Mouse (Mus musculus): ENCODE measurements around the gene Tle1. TPM values are rescaled to one million over a fixed set of nuclear protein-coding genes. Genes with fewer than 3 reads are reported as not detected.

Gene Tle1
- total RNA-seq, 2 experiments from 2014 or later: 9.4 to 14.2 TPM

GRCm38 (mm10) chr4:72167171-72167570 is 33.5 kb downstream of the Tle1 start:
- no peak for ATAC-seq (replicated peaks; ENCODE audit: low FRiP score, low TSS enrichment, poor library complexity, severe bottlenecking)

GRCm38 (mm10) chr4:72166561-72166960 is 34.2 kb downstream of the Tle1 start:
- ATAC-seq (replicated peaks; ENCODE audit: low FRiP score, low TSS enrichment, poor library complexity, severe bottlenecking): no peak

DNA sequence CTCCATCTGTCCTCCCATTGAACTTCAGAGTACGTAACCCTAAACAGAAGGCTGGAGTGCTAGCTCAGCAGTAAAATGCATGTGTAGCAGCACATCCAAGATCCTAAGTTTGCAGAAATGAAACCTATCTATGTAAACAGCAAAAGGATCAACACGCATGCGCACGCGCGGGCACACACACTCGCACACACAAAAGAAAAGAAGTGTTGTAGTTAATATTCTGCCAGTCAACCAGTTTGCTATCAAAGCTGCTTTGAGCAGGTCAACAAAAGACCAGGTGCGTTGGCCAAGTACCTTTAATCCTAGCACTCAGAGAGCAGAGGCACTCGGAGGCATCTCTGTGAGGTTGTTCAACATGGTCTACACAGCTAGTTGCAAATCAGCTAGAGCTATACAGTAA is 35.0 kb downstream of the Tle1 start:
- ATAC-seq (replicated peaks; ENCODE audit: low FRiP score, low TSS enrichment, poor library complexity, severe bottlenecking): no peak

DNA sequence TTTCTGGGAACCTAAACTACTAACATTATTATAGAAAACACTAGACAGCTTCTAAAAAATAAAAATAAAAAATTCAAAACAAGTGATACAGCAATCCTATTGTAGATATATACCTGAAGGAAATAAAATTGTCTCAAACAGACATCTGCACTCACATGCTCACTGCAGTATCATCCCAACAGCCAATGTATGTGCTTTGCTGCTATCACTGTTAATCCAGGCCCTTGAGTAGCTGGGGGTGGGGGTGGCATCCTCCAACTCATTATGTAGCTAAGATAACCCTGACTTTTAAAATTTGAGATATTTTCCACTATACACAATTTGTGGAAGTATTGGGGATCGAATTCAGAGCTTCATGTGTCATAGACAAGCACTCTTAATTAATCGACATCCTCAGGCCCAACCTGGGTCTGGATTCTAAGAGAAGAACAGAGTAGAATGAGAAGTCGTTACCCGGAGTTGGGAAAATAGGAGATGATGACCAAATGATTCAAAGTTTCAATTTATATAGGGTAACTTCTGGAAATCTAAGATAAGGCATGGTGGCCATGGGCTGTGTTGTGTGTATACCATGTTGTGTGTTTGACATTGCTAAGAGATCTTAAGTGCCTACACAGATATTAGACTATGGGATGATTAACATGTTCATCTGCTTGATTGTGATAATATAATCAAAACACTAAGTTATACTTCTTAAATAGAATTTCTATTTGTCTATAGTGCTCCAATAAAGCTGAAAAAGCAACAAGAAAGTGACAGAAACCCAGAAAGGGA is 38.1 kb downstream of the Tle1 start:
- no peak for ATAC-seq (replicated peaks; ENCODE audit: low FRiP score, low TSS enrichment, poor library complexity, severe bottlenecking)

DNA sequence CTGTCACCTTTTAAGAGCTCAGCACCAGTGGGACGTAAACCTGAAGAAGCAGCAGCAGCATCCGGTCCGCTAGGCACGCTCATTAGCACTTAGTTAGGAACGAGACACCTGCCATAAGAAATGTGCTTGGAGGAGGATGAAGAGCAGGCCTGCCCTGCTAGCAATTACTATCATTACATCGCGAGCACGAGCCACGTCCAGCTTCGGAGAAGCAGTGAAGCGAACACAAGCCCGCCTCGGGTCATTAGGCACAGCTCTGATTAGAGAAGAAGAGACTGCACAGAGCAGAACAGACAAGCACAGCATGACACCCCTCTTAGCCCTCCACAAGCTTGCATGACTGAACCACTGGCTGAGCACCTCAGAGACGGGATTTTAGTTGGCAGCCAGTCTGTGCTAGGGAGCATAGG is 40.6 kb downstream of the Tle1 start:
- ATAC-seq (replicated peaks; ENCODE audit: low FRiP score, low TSS enrichment, poor library complexity, severe bottlenecking): no peak

DNA sequence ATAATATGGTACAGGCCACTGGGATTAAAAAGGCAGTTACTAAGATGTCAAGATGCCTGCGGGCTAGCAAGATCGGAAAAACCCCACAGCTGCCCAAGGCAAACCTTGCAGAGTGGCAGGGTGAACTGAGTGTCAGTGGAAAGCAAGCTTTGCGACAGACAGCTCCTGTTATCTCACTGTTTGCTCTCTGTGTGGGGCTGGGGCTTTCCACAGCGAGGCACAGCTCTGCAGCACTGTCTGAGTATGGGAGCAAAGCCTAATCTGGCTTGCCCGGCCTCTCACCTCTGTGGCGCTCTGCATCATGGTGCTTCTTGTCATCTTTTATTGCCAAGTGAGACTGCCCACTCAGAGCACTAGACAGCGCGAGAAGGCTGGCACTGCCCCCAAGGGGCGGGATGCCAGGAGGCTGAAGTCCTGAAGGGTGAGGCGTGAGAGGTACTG is 42.8 kb downstream of the Tle1 start:
- ATAC-seq (replicated peaks; ENCODE audit: low FRiP score, low TSS enrichment, poor library complexity, severe bottlenecking): no peak

GRCm38 (mm10) chr4:72150460-72151131 is 50.1 kb downstream of the Tle1 start:
- no peak for ATAC-seq (replicated peaks; ENCODE audit: low FRiP score, low TSS enrichment, poor library complexity, severe bottlenecking)

GRCm38 (mm10) chr4:72146003-72146402 is 54.7 kb downstream of the Tle1 start:
- no peak for ATAC-seq (replicated peaks; ENCODE audit: low FRiP score, low TSS enrichment, poor library complexity, severe bottlenecking)

DNA sequence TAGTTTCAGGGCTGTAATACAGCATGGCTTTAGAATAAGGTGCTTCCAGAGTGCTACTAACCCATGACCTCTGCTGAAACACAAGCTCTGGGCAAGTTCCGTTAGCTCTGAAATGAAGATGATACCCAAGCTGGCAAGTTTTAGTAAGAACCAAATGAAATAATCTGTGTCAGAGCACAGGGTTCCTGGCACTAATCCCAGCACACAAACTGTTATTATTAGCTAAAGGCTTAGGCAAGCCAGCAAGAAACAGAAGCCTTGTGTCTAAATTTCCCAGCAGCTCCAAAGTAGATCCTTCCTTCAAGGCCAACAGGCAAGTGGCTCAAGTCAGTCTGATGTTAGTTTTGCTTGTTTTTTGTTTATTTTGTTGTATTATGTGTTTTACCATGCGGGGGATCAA is 56.2 kb downstream of the Tle1 start:
- no peak for ATAC-seq (replicated peaks; ENCODE audit: low FRiP score, low TSS enrichment, poor library complexity, severe bottlenecking)

GRCm38 (mm10) chr4:72140706-72141105 is 60.0 kb downstream of the Tle1 start:
- no peak for ATAC-seq (replicated peaks; ENCODE audit: low FRiP score, low TSS enrichment, poor library complexity, severe bottlenecking)

GRCm38 (mm10) chr4:72139475-72140120 is 61.1 kb downstream of the Tle1 start:
- ATAC-seq (replicated peaks; ENCODE audit: low FRiP score, low TSS enrichment, poor library complexity, severe bottlenecking): no peak

- ATAC-seq (replicated peaks; ENCODE audit: low FRiP score, low TSS enrichment, poor library complexity, severe bottlenecking): no peak
These were observed 62.2 kb downstream of the Tle1 start for GRCm38 (mm10) chr4:72138264-72139080.

- no peak for ATAC-seq (replicated peaks; ENCODE audit: low FRiP score, low TSS enrichment, poor library complexity, severe bottlenecking)
These were observed 68.1 kb downstream of the Tle1 start for GRCm38 (mm10) chr4:72132646-72133045.

GRCm38 (mm10) chr4:72127596-72127995 is 73.1 kb downstream of the Tle1 start:
- ATAC-seq (replicated peaks; ENCODE audit: low FRiP score, low TSS enrichment, poor library complexity, severe bottlenecking): no peak

DNA sequence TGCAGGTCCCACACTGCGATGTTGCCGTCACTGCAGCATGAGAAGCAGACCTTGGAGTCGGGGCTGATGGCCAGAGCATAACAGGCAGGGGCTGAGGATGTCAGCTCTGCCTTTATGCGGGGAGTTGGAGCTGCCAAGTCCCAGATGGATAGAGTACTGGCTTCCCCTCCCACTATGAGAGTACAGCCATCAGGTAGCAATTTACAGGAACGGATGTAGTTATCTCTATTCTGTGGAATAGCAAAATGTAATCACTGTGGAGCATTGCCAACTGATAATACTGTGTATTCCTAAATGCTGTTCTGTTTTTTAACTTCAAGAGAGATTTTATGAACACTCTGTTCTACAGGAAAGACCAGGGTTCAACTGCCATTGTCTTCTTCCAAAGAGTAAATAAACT is 75.9 kb downstream of the Tle1 start:
- no peak for ATAC-seq (replicated peaks; ENCODE audit: low FRiP score, low TSS enrichment, poor library complexity, severe bottlenecking)

- no peak for ATAC-seq (replicated peaks; ENCODE audit: low FRiP score, low TSS enrichment, poor library complexity, severe bottlenecking)
These were observed 77.9 kb downstream of the Tle1 start for GRCm38 (mm10) chr4:72122837-72123236.

DNA sequence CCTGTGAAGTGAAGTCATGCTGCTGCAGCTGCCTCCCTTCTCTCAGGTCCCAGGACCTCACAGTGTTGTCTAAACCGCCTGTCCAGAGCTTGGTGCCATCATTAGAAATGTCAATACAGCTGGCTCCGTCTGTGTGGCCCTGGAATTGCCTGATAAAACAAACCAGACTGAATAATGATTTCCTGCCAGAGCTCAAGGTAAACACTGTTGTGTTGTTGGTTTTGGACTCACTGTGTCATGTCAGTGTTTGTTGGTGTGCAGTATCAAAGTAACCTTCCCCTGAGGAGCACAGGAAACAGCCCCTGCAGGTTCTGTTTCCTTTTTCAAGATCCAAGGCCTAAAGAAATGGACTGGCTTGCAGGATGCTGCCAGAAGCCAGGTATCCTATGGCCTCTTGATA is 78.4 kb downstream of the Tle1 start:
- ATAC-seq (replicated peaks; ENCODE audit: low FRiP score, low TSS enrichment, poor library complexity, severe bottlenecking): no peak

DNA sequence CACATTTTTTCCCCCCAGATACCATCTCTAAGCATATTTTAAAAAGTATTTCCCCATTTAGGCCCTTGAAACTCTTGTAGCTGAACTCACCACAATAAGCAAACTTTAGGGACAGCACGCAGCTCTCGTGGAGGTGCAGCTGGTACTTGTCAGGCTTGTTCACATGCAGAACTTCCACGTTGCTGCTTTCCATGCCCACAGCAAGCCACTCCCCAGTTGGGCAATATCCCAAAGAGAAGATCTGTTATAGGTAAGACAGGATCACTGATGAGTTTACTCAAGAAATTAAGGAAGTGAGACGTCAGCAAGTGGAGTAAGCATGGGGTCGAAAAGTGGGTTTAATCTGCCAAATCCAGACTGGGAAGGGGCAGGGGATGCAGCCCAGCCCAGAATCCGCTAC is 80.7 kb downstream of the Tle1 start:
- no peak for ATAC-seq (replicated peaks; ENCODE audit: low FRiP score, low TSS enrichment, poor library complexity, severe bottlenecking)

DNA sequence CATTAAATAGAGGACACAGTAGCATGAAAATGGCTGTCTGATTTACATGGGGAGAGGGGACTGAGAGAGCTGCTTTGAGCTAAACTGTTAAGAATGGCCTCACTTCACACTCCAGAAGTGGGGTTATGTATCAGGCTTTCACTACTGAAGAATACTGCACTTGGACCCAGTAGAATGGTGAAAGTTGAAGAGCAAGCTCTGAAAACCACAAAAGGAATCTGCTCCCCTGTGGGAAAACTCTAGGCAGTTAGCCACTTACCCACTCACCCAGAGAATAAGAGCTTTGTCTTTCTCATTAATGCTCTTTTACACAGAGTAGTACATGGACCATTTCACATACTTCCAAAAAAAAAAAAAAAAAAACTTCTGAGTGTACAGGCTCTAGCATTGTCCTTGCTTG is 95.0 kb downstream of the Tle1 start:
- ATAC-seq (replicated peaks; ENCODE audit: low FRiP score, low TSS enrichment, poor library complexity, severe bottlenecking): no peak

DNA sequence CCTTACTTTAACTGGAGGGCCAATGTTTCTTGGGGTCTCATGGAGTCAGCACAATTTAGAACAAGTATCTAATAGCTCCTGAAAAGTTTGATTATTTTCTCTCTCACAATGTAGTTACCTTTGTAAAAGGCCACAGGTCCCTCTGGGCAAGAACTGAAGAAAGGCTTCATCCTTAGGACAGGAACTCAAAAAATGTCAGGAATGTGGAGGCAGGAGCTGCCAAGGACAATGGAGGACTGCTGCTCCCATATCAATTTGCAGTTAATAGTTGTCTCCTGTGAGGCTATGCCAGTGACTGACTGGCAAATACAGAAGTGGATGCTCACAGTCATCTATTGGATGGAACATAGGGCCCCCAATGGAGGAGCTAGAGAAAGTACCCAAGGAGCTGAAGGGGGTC is 96.5 kb downstream of the Tle1 start:
- no peak for ATAC-seq (replicated peaks; ENCODE audit: low FRiP score, low TSS enrichment, poor library complexity, severe bottlenecking)

Measured in megakaryocyte-erythroid progenitor cell, adult 5-6 weeks (primary cell).